Mouse (Mus musculus): ENCODE results near the gene Supt6. TPM values are rescaled to one million over a fixed set of nuclear protein-coding genes. Genes with fewer than 3 reads are reported as not detected.
A peak's percentile ranks its signal among the peaks of the same experiment; 100 is the strongest.
"Not testable (repeated sequence)": the region's sequence is repeated elsewhere in the genome, so short reads cannot be mapped to it uniquely, and the experiment has no call there.

Supt6 gene
- polyA plus RNA-seq, 1 experiment from 2014 or later = 37.5 TPM

DNA sequence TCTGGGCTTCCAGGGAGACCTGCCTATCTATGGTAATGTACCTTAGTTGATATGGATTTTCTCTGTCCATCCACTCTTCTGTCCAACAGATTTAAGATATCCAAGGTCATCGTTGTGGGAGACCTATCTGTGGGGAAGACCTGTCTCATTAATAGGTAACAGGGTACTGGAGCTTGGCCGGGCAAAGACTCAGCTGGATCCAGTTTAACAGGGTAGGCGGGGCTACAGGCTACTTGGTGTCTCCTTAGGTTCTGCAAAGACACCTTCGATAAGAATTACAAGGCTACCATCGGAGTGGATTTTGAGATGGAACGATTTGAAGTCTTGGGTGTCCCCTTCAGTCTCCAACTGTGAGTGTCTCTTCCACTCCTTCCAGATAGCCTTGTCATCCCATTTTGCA lies 55.7 kb downstream of the Supt6 start:
- no peaks in the 10 kb centered on the region for H3K9me3 ChIP-seq
- H3K4me2 ChIP-seq (replicated peaks) = peak overlapping the region; percentile 67
- no peaks in the 10 kb centered on the region for H3K27me3 ChIP-seq
- peaks cover 25% of the 10 kb centered on the region for H3K4me1 ChIP-seq
- H3K27ac ChIP-seq (replicated peaks) = peak overlapping the region; percentile 92
- peak overlapping the region; percentile 71 for H3K4me3 ChIP-seq
- peaks cover 24% of the 10 kb centered on the region for H3K36me3 ChIP-seq
- 0 out of 2 replicates have a peak overlapping the region, but pooled peaks have one; percentile 84 for H3K9ac ChIP-seq (replicated peaks)
- 73% methylated on average over 6 of the region's 6 CpGs for WGBS
- ATAC-seq (ENCODE audit: low FRiP score, low read depth) = no peak

DNA sequence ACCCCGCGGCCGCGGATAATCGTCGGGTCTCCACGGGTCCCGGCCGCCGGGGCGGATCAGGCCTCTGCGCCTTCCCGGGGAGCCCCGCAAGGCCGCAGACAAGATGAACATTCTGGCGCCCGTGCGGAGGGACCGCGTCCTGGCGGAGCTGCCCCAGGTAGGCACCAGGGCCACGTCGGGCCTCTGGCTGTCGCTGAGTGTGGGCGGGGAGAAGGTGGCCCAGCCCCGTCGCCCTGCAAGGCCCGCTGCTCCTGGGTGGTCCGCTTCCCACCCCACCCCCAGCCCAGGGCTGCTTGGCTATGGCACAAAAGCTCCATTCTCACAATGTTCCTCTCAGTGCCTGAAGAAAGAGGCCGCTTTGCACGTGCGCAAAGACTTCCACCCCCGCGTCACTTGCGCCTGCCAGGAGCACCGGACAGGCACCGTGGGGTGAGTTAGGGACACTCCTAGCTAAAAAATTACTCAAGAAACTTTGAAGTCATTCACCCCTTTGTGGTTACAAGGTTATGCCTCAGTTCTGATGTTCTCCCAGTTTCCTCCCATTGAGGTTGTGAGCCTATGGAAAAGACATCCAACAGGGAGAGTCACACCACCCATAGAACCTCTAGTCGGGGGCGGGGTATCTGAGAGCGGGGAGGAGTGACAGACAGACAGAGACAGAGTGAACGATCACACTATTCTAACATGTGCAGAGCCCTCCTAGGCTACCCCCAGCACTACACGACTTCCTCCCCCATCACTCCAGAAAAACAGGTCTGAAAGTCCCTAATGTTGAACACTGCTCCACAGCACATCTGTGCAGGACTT lies 56.4 kb downstream of the Supt6 start:
- H3K36me3 ChIP-seq = peaks cover 24% of the 10 kb centered on the region
- peak overlapping the region; percentile 92 for H3K27ac ChIP-seq (replicated peaks)
- H3K9me3 ChIP-seq = no peaks in the 10 kb centered on the region
- H3K4me3 ChIP-seq = peak overlapping the region; percentile 71
- H3K4me2 ChIP-seq (replicated peaks) = peak overlapping the region; percentile 67
- peak; percentile 87 for ATAC-seq (ENCODE audit: low FRiP score, low read depth)
- H3K27me3 ChIP-seq = no peaks in the 10 kb centered on the region
- under 1% methylated on average over 42 of the region's 42 CpGs for WGBS
- H3K4me1 ChIP-seq = peaks cover 19% of the 10 kb centered on the region
- peak overlapping the region; percentile 84 for H3K9ac ChIP-seq (replicated peaks)

DNA sequence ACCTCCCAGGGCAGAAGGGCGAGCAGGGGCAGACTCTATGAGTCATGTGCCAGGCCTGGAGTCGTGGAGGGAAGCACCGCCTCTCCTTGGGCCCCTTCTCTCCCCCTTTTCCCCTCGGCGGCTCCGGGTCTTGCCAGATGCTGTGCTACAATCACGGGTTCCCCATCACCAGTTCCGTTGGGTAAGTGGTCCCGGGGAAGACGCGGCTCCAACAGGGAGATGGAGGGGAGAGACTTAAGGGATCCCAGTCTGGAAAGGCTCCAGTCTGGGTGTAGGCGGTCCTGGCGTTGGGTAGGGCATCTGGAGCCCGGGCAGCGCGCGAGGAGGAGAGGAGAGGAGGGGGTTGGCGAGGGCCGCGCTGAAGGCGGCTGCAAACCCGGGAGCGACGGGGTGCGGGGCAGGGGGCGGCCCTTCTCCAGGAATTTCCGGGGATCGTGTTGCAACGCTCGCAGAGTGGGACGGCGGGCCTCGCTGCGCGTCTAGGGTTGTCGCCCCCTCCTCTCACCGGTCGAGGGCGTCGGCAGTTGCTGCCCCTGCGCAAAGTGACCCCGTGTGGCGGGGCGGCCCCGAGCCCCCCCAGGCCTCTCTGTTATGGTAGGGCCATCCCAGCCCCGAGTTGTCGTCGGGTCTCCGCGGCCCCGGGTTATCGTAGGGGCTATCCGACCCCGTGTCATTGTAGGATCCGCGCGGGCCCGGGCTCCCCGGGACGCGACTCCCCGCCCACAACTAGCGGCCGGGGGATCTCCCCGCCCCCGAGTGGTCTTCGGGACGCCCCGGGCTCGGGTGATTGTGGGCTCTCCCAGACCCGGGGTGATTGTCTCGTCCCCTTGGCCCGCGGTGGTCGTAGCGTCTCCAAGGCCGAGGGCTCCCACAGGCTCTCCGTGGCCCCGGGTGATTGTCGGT lies 57.2 kb downstream of the Supt6 start, which contains the start of gene Rab34:
Gene Rab34 (plus strand): TSS at position 100 of the 903 bp plus-strand sequence.
- ATAC-seq (ENCODE audit: low FRiP score, low read depth) = peak; percentile 81

DNA sequence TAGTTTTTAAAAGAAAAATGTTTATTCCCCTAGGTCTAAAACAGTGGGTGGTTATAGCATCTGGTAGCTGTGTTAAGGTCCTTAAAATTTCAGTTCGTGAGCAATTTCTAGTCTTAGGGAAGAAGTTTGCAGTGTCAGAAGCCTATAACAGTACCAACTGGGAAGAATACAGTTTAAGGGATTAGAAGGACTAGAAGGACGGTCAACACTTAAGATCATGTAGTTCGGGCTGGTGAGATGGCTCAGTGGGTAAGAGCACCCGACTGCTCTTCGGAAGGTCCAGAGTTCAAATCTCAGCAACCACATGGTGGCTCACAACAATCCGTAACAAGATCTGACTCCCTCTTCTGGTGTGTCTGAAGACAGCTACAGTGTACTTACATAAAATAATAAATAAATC lies 61.1 kb downstream of the Supt6 start:
- peaks cover 30% of the 10 kb centered on the region for H3K4me1 ChIP-seq
- H3K27me3 ChIP-seq; H3K4me2 ChIP-seq (replicated peaks); ATAC-seq (ENCODE audit: low FRiP score, low read depth); H3K27ac ChIP-seq (replicated peaks); H3K4me3 ChIP-seq; H3K9me3 ChIP-seq; H3K9ac ChIP-seq (replicated peaks): not testable (repeated sequence)
- peaks cover 26% of the 10 kb centered on the region for H3K36me3 ChIP-seq
- 94% methylated on average over 6 of the region's 6 CpGs for WGBS

More for the DNA sequence above, 57.2 kb downstream of the Supt6 start, which contains the start of gene Rab34:
- Histone ChIP-seq H3K9ac (replicated peaks) (peak within 1 kb of the TSS; percentile 84), H3K9me3 (no peaks in the 10 kb centered on the region), H3K27ac (replicated peaks) (peak within 1 kb of the TSS; percentile 92), H3K4me1 (peaks cover 16% of the 10 kb centered on the region), H3K4me2 (replicated peaks) (peak within 1 kb of the TSS; percentile 67), H3K4me3 (peak within 1 kb of the TSS; percentile 71), H3K27me3 (no peaks in the 10 kb centered on the region), H3K36me3 (peaks cover 24% of the 10 kb centered on the region)
- WGBS = under 1% methylated on average over 71 of the region's 80 CpGs

DNA sequence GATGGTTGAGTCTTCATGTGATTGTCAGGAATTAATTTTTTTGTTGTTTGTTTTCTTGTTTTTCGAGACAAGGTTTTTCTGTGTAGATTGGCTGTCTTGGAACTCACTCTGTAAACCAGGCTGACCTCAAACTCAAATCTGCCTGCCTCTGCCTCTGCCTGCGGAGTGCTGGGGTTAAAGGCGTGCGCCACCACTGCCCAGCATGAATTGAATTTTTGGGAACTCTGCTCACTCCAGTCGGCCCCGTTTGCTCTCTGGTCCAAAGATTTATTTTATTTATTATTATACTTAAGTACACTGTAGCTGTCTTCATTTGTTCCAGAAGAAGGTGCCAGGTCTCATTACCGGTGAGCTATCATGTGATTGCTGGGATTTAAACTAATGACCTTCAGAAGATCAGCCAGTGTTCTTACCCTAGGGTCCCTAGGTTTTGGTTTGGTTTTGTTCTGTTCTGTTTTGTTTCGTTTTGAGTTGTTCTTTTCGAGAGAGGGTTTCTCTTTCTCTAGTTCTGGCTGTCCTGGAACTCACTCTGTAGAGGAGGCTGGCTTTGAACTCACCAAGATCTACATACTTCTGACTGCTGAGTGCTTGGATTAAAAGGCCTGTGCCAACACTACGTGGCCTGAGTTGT lies 61.8 kb downstream of the Supt6 start:
- Histone ChIP-seq H3K9ac (replicated peaks) (0 out of 2 replicates have a peak overlapping the region, but pooled peaks have one; percentile 4), H3K4me2 (replicated peaks) (peak overlapping the region; percentile 77), H3K9me3 (no peaks in the 10 kb centered on the region), H3K27ac (replicated peaks) (no peak overlapping the region), H3K4me1 (peaks cover 32% of the 10 kb centered on the region), H3K36me3 (peaks cover 30% of the 10 kb centered on the region), H3K27me3 (no peaks in the 10 kb centered on the region), H3K4me3 (peak overlapping the region; percentile 65)
- 54% methylated on average over 10 of the region's 10 CpGs for WGBS
- ATAC-seq (ENCODE audit: low FRiP score, low read depth) = no peak

DNA sequence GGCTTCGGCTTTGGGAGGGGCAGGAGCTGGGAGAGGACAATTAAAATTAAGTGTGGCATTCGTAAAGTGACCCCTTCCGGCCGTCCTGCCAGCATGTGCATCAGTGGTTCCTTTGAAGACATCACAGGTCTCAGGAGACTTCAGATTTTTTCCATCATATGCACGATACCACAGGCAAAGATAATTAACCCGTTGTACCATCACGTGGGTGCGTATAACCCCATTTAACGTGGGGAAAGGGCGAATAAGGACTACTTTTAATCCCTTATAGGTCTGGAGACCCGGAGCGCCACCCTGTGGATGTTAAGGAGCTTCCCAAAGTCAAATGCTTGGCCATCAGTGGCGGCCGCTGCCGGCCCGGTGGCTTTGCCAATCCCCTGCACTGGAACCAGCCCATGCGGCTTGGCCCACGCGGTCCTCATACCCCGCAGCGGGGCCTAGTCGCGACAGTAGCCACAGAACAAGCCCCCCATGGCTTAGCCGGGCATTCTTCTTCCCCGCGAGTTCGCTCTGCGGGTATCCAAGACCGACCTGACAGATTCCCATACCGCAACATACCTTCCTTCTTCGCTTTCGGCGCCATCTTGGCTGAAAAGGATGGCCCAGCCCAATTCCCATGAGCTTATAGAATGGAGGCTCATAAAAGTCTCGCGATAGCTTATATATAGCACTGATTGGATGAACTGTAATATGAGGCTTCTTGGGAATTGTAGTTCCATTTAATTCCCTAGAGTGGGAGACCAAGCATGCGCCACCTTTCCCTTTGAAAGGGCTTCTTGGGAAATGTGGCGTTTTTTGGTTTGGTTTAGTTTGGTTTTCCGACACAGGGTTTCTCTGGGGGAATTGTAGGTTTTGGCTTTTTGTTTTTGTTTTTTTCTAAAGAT lies 62.6 kb downstream of the Supt6 start, which contains the start of gene Rpl23a:
Gene Rpl23a (minus strand): TSS at position 624 of the 884 bp plus-strand sequence.
- H3K27me3 ChIP-seq = no peaks in the 10 kb centered on the region
- H3K4me1 ChIP-seq = peaks cover 39% of the 10 kb centered on the region
- peak; percentile 91 for ATAC-seq (ENCODE audit: low FRiP score, low read depth)
- H3K27ac ChIP-seq (replicated peaks) = peak within 1 kb of the TSS; percentile 93
- under 1% methylated on average over 38 of the region's 38 CpGs for WGBS
- no peaks in the 10 kb centered on the region for H3K9me3 ChIP-seq
- H3K36me3 ChIP-seq = peaks cover 30% of the 10 kb centered on the region
- H3K4me2 ChIP-seq (replicated peaks) = peak within 1 kb of the TSS; percentile 77
- peak within 1 kb of the TSS; percentile 65 for H3K4me3 ChIP-seq
- H3K9ac ChIP-seq (replicated peaks) = peak within 1 kb of the TSS; percentile 81

DNA sequence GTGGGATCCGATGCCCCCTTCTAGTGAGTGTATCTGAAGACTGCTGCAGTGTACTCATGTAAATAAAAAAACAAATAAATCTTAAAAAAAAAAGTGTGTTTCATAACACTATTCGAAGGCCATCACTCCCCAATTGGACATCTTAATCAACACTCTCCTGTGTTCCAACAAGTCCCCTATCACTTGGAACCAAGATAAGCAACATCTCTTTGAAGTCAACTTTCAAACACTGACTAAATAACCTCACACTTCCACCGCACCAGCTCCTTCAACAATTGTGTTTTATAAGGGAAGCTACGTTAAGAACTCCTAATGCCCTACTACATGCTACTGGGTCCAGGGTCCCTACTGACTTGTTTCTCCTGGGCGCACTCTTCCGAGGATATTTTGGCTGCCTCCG lies 63.3 kb downstream of the Supt6 start:
- ATAC-seq (ENCODE audit: low FRiP score, low read depth) = no peak
- H3K4me1 ChIP-seq = peaks cover 38% of the 10 kb centered on the region
- WGBS = 10% methylated on average over 7 of the region's 7 CpGs
- H3K4me3 ChIP-seq = peak overlapping the region; percentile 65
- peaks cover 30% of the 10 kb centered on the region for H3K36me3 ChIP-seq
- H3K27ac ChIP-seq (replicated peaks) = peak overlapping the region; percentile 93; the same call in 1 of the 2 replicates
- H3K4me2 ChIP-seq (replicated peaks) = peak overlapping the region; percentile 77
- H3K9me3 ChIP-seq = no peaks in the 10 kb centered on the region
- peak overlapping the region; percentile 81 for H3K9ac ChIP-seq (replicated peaks)
- H3K27me3 ChIP-seq = no peaks in the 10 kb centered on the region

DNA sequence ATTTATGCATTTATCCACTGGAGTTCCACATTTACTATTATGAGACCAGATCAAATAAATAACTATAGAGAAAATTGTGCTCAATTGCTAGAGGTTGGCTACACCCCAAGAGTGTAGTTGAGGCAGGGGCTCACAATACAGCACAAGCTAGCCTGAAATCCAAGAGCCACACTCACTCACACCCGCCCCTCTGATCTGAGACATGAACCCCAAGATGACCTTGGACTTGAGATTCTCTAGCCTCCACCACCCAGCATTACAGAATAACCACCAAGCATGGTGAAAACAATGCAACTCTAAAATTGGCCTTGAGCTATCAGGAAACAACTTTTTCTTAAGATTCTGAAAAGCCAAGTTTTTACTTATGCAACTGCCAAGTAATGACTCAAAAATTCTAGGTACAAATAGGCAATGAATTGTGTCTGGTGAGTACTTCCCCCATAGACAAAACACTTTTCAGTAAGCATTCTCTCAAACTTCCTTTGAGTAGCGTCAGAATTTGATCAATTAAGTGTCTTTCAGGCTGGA lies 63.9 kb downstream of the Supt6 start:
- peak overlapping the region; percentile 65 for H3K4me3 ChIP-seq
- peaks cover 30% of the 10 kb centered on the region for H3K36me3 ChIP-seq
- no peak for ATAC-seq (ENCODE audit: low FRiP score, low read depth)
- peak overlapping the region; percentile 77 for H3K4me2 ChIP-seq (replicated peaks)
- H3K27ac ChIP-seq (replicated peaks) = no peak overlapping the region
- peaks cover 44% of the 10 kb centered on the region for H3K4me1 ChIP-seq
- H3K9me3 ChIP-seq = no peaks in the 10 kb centered on the region
- 0 out of 2 replicates have a peak, but pooled peaks cover 3% of the 10 kb centered on the region for H3K27me3 ChIP-seq
- WGBS = 54% methylated on average over 2 of the region's 2 CpGs
- peak overlapping the region; percentile 81; the same call in 1 of the 2 replicates for H3K9ac ChIP-seq (replicated peaks)

DNA sequence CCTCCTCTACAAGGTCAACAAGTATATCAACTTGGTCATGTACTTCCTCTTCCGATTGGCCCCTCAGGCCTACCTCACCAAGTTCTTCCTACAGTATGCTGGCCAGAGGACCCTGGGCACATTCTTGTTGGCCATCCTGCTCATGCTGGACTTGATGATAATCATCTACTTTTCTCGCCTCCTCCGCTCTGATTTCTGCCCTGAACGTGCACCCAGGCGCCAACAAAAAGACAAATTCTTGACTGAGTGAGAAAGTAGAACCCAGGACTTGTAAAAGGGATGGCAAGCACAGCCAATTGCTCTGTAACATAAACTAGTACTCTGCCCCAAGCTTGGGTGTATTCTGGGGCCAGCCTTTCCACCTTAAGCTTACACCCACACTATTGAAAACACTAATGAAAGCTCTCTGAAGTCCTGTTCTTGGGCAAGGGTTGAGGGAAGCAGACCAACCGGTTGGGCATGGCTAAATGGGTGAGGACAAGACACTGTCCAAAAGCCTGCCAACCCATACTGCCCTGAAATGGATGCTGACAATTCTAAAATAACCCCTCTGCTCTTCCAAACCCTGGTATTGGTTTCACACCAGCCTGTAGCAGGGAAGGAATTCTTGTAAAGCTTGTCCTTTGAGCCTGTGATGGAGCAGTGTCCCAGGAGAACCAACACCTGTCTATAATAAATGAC lies 65.6 kb downstream of the Supt6 start:
- H3K27ac ChIP-seq (replicated peaks) = no peak overlapping the region
- no peak overlapping the region for H3K4me3 ChIP-seq
- peaks cover 30% of the 10 kb centered on the region for H3K36me3 ChIP-seq
- H3K4me1 ChIP-seq = peaks cover 47% of the 10 kb centered on the region
- ATAC-seq (ENCODE audit: low FRiP score, low read depth) = no peak
- no peaks in the 10 kb centered on the region for H3K9me3 ChIP-seq
- peak overlapping the region; percentile 83 for H3K4me2 ChIP-seq (replicated peaks)
- H3K9ac ChIP-seq (replicated peaks) = no peak overlapping the region; the same call in 1 of the 2 replicates
- H3K27me3 ChIP-seq = peaks cover 7% of the 10 kb centered on the region; the same call in 1 of the 2 replicates
- 79% methylated on average over 6 of the region's 6 CpGs for WGBS

DNA sequence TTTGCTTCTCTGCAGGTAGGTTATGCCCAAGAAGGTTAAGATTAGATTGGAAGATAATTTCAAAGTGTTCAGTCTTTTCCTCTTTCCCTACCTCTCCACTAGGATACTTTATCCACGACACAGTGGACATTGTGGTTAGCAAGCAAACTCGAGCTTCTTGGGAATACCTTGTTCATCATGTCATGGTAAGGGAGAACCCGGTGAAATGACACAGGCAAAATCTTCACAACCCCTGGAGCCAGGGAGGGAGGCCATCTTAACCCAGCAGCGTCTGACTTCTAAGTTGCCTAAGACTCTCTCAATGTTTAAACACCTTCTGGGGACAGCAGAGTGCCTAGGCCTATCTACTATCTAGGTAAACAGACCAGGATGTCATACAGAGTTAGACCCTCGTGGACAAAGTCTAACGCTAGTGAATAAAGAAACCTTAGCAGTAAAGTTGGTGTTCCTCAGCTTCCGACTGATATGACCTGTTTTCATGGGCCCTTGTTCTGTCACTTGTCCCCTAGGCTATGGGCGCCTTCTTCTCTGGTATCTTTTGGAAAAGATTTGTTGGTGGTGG lies 66.3 kb downstream of the Supt6 start:
- no peaks in the 10 kb centered on the region for H3K9me3 ChIP-seq
- ATAC-seq (ENCODE audit: low FRiP score, low read depth) = no peak
- peak overlapping the region; percentile 68 for H3K9ac ChIP-seq (replicated peaks)
- peaks cover 7% of the 10 kb centered on the region; the same call in 1 of the 2 replicates for H3K27me3 ChIP-seq
- peak overlapping the region; percentile 83 for H3K4me2 ChIP-seq (replicated peaks)
- H3K4me1 ChIP-seq = peaks cover 47% of the 10 kb centered on the region
- H3K4me3 ChIP-seq = peak overlapping the region; percentile 68
- H3K27ac ChIP-seq (replicated peaks) = peak overlapping the region; percentile 90
- H3K36me3 ChIP-seq = peaks cover 30% of the 10 kb centered on the region
- WGBS = 34% methylated on average over 8 of the region's 8 CpGs
